8 mouse cellular contexts compared by ENCODE assay signal in genomic region chr14:20791511-20792242, GRCm38 (mm10). TPM values are rescaled to one million over a fixed set of nuclear protein-coding genes. Genes with fewer than 3 reads are reported as not detected.
DNase-seq lines count a peak whose midpoint lies in the region; ATAC-seq lines count a peak whose summit lies in the region.

No protein-coding gene starts in this region.

- 79% methylated on average over 16 of the region's 16 CpGs for WGBS in heart, embryonic 13.5 days
- WGBS in limb, embryonic 13.5 days, result 80% methylated on average over 16 of the region's 16 CpGs
- WGBS in kidney, embryonic 15.5 days, result 82% methylated on average over 16 of the region's 16 CpGs

- peaks cover 55% of the 10 kb centered on the region for H3K36me3 ChIP-seq in heart, embryonic 13.5 days
- peaks cover 53% of the 10 kb centered on the region for H3K36me3 ChIP-seq in limb, embryonic 13.5 days
- H3K36me3 ChIP-seq in kidney, embryonic 15.5 days, result peaks cover 55% of the 10 kb centered on the region

- H3K4me3 ChIP-seq in heart, embryonic 13.5 days, result 0 out of 2 replicates have a peak overlapping the region, but pooled peaks have one; percentile 93
- peak overlapping the region; percentile 87; the same call in 1 of the 2 replicates for H3K4me3 ChIP-seq in limb, embryonic 13.5 days
- no peak overlapping the region for H3K4me3 ChIP-seq in kidney, embryonic 15.5 days (replicated peaks)

- no peak for DNase-seq in heart, postnatal 25 days (ENCODE audit: low spot score)
- peak; percentile 45 to 50 for DNase-seq in right cerebral cortex, adult 2 months (ENCODE audit: low spot score in 2 of 2)
- no peak for DNase-seq in right cerebral cortex, postnatal 14 days
- peak; percentile 54 for DNase-seq in thymus, postnatal 25 days
- DNase-seq in urinary bladder, postnatal 14 days (ENCODE audit: low spot score), result no peak

- H3K4me2 ChIP-seq in heart, embryonic 13.5 days, result peak overlapping the region; percentile 92
- H3K4me2 ChIP-seq in limb, embryonic 13.5 days (replicated peaks), result peak overlapping the region; percentile 82
- H3K4me2 ChIP-seq in kidney, embryonic 15.5 days, result no peak overlapping the region

- no peaks in the 10 kb centered on the region for H3K9me3 ChIP-seq in heart, embryonic 13.5 days
- no peaks in the 10 kb centered on the region for H3K9me3 ChIP-seq in limb, embryonic 13.5 days
- H3K9me3 ChIP-seq in kidney, embryonic 15.5 days (replicated peaks), result no peaks in the 10 kb centered on the region

- ATAC-seq in heart, embryonic 13.5 days (ENCODE audit: extremely low read depth, insufficient number of reproducible peaks, low FRiP score, low TSS enrichment), result no peak
- no peak for ATAC-seq in limb, embryonic 13.5 days (ENCODE audit: low FRiP score, low read depth)
- no peak for ATAC-seq in kidney, embryonic 15.5 days (replicated peaks; ENCODE audit: low FRiP score)

- intact Hi-C loops in heart, postnatal 25 days (cut with DNase I), result loop anchor here (2.0 kb wide), 1 partner anchor 53 kb away; no protein-coding TSS in a partner anchor

- no peaks in the 10 kb centered on the region for H3K27me3 ChIP-seq in heart, embryonic 13.5 days (replicated peaks)
- no peaks in the 10 kb centered on the region for H3K27me3 ChIP-seq in limb, embryonic 13.5 days
- no peaks in the 10 kb centered on the region for H3K27me3 ChIP-seq in kidney, embryonic 15.5 days

- H3K9ac ChIP-seq in heart, embryonic 13.5 days, result peak overlapping the region; percentile 93
- H3K9ac ChIP-seq in limb, embryonic 13.5 days, result peak overlapping the region; percentile 87; the same call in 1 of the 2 replicates
- H3K9ac ChIP-seq in kidney, embryonic 15.5 days, result no peak overlapping the region

- H3K27ac ChIP-seq in heart, embryonic 13.5 days (replicated peaks), result no peak overlapping the region
- no peak overlapping the region for H3K27ac ChIP-seq in limb, embryonic 13.5 days
- H3K27ac ChIP-seq in kidney, embryonic 15.5 days, result no peak overlapping the region

- peaks cover 68% of the 10 kb centered on the region for H3K4me1 ChIP-seq in heart, embryonic 13.5 days
- H3K4me1 ChIP-seq in limb, embryonic 13.5 days, result peaks cover 57% of the 10 kb centered on the region
- peaks cover 51% of the 10 kb centered on the region for H3K4me1 ChIP-seq in kidney, embryonic 15.5 days

RNA-seq across cellular contexts. Expression of gene Camk2g, which starts 2.2 kb away (rescaled TPM):
- polyA plus RNA-seq in heart, embryonic 13.5 days (2015; fragmentation: Nextera tagmentation; extraction: Ambion mirVana), result 55.0 and 60.2 TPM in 2 replicates
- total RNA-seq in heart, postnatal 25 days (2021), result 10 to 100 TPM; 50.4 to 59.5 TPM
- polyA plus RNA-seq in limb, embryonic 13.5 days (2015; fragmentation: Nextera tagmentation; extraction: Ambion mirVana), result 63.5 and 74.6 TPM in 2 replicates
- 39.6 and 48.4 TPM in 2 replicates for polyA plus RNA-seq in kidney, embryonic 15.5 days (2015; fragmentation: Nextera tagmentation; extraction: Ambion mirVana)

RNA-seq across cellular contexts. Expression of gene Plau, which starts 44.8 kb away (rescaled TPM):
- 1.4 and 2.3 TPM in 2 replicates for polyA plus RNA-seq in heart, embryonic 13.5 days (2015; fragmentation: Nextera tagmentation; extraction: Ambion mirVana)
- total RNA-seq in heart, postnatal 25 days (2021), result 1 to 10 TPM; 4.5 to 4.6 TPM
- polyA plus RNA-seq in limb, embryonic 13.5 days (2015; fragmentation: Nextera tagmentation; extraction: Ambion mirVana), result 2.9 and 3.0 TPM in 2 replicates
- 10.7 and 12.4 TPM in 2 replicates for polyA plus RNA-seq in kidney, embryonic 15.5 days (2015; fragmentation: Nextera tagmentation; extraction: Ambion mirVana)

RNA-seq across cellular contexts. Expression of gene Ndst2, which starts 57.3 kb away (rescaled TPM):
- polyA plus RNA-seq in heart, embryonic 13.5 days (2015; fragmentation: Nextera tagmentation; extraction: Ambion mirVana), result 13.8 and 14.9 TPM in 2 replicates
- total RNA-seq in heart, postnatal 25 days (2021), result 10 to 100 TPM; 10.0 to 12.6 TPM
- 27.9 and 30.5 TPM in 2 replicates for polyA plus RNA-seq in limb, embryonic 13.5 days (2015; fragmentation: Nextera tagmentation; extraction: Ambion mirVana)
- 27.3 and 31.6 TPM in 2 replicates for polyA plus RNA-seq in kidney, embryonic 15.5 days (2015; fragmentation: Nextera tagmentation; extraction: Ambion mirVana)

Comparison
In these comparisons a context has a peak if more than half of its experiments do, and no peak if none do; other contexts are left out.
1. DNase-seq: peak in right cerebral cortex, adult 2 months (2 of 2) and thymus, postnatal 25 days (single experiment); none in heart, postnatal 25 days (single experiment), right cerebral cortex, postnatal 14 days (single experiment) and urinary bladder, postnatal 14 days (single experiment).